Mouse (Mus musculus) spleen, adult 2 months (tissue): ENCODE results near the gene Samd10.

Source experiments
- CTCF ChIP-seq: fragments of 200-500 bp; IDR thresholded peaks from 2 replicates; pipeline ENCODE4 v1.5.1; 2011; ENCODE audit warnings: mild to moderate bottlenecking, inconsistent platforms; ENCODE audit not compliant: insufficient read depth, insufficient read length, insufficient replicate concordance; ENCODE audit errors: extremely low read depth
- POLR2A ChIP-seq: fragments of 200-500 bp; IDR thresholded peaks from 2 replicates; pipeline ENCODE4 v1.6.1; 2011; ENCODE audit warnings: low read depth, low read length, inconsistent platforms

DNA sequence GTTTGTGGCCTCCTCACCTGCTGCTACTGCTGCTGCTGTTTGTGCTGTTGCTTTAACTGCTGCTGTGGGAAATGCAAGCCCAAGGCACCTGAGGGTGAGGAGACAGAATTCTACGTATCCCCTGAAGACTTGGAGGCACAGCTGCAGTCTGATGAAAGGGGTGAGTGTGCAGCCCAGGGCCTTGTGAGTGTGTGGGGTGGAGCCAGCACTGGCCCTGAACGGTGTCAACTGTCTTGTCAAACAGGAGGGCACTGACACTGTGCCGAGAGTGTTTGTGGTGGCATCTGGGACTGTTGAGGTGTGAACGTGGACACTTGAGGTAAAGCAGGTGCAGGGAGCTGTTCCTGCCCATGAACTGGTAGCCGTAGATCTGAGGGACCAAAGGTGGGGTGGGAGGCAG, 50.3 kb downstream of the Samd10 start:
- TF ChIP-seq CTCF: no peak
- no peak for TF ChIP-seq POLR2A
